Mouse (Mus musculus): ENCODE measurements around the gene Yae1d1.
"Not testable (repeated sequence)": the region's sequence is repeated elsewhere in the genome, so short reads cannot be mapped to it uniquely, and the experiment has no call there.

Yae1d1 gene

DNA sequence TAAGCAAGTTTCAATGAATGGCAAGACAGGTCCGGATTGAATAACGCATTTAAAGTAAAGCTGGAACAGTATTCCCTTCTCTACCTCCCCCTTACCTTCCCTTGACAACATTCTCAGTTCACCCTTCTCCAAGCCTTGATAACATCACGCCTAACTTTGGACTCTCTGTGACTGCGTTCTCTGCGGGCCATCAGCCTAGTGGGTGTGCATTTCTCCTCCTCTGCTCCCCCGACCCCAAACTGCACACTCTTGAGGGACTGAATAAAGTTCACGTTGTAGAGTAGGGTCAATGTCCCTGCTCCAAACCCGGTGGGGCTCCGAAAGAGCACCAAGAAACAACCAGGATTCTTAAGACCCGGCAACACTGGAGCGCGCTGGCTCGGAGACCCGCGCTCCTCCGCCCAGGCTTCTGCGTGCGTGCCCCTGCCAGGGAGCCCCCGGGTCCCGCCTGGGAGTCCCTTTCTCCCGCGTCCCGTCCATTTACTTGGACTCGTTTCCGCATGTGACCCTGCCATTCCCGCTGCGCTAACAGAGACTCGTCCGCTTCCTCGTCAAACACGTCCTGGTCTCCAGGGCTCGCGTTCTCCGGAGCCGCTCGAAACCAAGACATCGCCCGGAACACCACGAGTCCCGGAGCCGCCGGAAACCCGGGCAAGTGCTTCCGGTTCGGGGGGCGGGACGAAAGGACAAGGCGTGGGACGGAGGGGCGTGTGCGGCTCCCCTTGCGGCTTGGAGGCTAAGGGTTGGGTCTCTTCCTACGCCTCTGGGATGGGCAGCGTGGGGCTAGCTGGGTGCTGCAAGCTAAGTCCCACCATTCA, at the start of gene Yae1d1:
Gene Yae1d1, minus strand, starts transcription at position 653 of the 818 bp plus-strand sequence.
- peak; percentile 83 to 87 for DNase-seq

DNA sequence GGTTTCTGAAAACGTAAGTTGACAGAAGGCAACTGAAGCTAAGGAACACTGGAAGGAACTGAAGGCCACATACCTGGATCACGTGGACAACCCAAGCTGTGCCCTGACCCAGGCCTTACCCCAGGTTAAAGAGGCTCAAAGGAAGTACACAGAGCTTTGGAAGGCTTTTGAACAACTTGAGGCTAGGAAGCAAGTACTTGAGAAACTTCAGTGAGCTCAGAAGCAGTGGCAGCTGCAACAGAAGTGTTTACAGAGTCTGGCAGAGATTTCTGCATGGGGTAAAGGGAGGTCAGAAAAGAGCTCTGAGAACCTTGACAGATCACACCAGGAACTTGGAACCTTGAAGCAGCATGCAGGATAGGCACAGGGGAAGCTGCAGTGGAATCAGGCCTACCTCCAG, 45.7 kb upstream of the Yae1d1 start:
- no peak for DNase-seq

DNA sequence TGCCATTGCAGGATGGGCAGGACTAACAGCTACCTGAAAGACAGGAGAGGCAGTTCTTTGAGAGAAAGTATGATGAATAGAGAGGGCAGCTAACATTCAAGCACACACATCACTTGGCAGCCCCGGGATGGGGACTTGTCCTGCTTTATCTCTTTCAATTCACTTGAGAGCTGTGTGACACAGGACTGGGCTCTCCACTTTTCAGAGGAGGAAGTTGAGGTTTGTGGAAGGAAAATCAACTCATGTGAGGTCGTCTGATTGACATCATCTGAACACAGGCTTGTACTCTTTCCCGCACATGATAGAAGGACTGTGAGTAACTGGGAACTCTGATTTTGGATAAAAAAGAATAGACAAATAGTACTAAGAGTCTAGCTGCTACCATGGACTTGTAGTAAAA, 23.5 kb upstream of the Yae1d1 start:
- DNase-seq, result no peak

DNA sequence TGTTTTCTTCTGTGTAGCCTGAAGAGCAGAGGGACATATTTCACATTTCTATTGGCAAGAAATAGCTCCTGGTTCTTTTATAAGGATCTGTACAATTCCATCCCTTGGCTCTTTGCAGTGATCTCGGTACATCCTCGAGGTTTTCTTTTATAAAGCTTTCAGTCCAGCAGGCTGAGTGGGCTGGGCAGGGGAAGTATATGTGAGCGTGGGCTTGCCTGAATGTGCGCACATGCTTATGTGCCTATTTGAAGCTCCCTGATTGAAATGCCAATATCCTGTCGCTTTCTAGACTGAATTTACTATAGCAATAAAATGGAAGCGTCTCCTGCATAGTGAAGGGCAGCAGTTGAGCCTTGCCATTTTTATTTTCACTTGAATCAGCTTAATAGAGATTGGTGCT, 20.1 kb upstream of the Yae1d1 start:
- no peak for DNase-seq

DNA sequence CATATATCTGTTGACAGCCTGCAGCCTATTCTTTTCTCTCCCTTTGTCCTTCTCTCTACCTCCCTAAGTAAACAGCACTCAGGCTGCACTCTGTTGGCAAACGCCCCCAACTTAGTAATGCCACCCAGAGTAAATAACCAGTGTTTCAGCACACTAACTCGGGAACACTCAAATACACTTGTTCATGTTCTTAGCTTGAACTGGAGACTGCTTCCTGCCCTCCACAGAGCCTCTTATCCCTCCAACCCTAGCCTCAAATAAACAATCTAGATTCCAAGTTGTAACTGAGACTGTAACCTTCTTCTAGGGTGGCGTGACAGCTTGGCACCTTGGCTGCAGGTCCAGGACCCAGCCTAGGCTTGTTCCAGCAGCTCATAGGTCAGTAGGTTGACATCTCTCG, 17.9 kb upstream of the Yae1d1 start:
- DNase-seq, result no peak

DNA sequence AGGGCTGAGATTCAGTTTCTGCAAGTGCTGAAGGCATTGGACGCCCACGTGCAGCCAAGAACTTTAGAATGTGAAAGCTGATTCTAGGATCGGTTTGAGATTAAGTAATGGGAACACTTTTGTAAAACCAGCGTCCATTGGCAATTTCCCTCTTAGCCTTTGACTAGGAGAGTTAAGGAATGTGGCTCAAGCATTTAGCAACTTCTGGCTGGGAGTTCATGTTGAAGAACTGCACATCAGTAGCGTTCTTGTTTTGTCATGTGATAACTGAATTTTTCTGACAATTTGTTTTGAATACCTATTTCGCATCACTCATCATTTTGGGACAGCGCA, 332 bp upstream of the Yae1d1 start:
- no peak for DNase-seq

DNA sequence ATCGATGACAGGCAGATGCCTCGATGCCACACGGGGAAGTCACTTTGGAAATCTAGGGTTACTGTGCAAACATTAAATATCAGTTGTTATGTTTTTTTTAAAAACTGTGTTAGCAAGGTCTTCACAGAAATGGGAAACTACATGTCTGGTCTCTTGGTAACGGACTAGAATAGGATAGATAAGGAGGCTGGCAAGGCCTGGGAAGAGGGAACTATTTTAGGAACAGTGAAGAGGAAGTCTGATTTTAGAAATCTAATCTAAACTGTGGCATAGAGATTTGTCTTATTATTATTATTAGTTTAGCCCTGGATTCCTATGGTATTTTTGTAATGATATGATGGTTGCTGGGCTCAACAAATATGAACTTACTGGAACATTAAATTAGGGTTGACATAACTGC, 1.1 kb downstream of the Yae1d1 start:
- DNase-seq, result no peak

DNA sequence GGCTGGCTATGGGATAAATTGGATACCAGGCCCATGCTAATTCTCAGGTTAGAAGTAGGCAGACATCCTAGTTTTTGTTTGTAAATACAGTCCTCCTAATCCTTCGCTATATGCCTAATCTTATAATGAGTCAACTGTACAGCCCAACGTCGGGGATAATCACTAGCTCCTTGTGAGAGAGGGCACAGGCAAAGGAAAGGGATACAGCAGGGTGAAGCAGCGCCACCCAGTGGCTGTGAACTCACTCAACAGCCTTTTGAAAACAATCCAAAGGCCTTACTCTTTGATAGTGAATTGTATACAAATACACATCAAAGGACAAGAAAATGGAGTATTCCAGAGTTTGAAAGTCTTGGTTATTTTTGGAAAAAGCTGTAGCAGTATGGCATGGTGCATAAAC, 10.0 kb downstream of the Yae1d1 start:
- peak; percentile 8 to 36 for DNase-seq

DNA sequence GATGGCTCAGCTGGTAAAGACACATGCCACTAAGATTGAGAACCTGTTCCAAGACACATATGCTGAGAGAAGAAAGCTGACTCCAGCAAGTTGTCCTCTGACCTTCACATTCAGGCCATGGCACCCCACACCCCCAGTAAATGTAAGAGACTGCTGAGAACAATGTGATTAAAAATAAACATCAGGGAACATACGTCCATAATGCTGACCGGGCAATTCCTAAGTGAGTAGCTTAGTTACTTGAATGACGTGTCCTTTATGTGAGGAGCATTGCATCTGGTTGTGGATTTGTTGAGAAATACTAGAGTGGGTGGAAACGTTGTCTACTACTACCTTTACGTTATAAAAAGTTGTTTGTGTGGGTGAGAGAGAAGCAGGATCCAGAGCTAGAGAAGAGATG, 10.5 kb downstream of the Yae1d1 start:
- DNase-seq, result no peak

DNA sequence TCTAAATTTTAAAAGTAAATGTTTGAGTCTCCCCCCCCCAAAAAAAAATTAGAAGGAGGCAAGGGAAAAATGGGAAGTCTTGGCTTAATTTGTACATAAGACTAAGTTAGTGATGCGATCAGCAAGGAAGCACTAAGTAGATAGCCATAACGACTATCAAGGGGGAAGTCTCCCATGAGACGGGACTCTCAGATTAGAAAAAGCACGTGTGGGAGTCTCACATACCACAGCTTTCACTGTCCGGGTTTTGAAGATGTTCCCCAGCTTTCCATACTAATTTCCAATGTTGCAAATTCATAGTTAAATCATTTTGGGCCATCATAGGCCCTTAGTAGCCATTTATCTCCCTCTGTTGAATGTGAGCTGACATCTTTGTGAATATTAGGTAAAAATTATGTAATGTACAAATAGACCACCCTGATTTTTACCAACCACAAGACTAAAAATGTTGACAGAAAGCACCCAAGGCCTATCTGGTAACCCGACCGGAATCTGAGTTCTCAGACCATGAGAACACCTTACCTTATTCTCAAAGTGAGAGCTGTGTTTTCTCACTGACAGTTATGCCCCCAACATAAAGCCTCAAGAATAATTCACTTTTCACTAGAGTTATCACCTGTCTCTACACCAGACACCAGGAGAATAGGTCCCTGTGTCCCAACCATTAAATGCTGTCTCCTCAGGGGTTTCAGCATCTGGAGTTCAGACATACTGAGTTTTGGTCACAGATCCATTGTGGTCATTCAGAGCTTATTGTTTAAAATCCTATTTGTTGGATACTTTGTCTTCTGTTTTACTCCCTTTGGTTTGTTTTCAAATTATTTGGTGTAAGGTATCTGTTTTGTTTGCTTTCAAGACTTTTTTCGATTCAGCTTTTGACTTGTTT, 16.1 kb downstream of the Yae1d1 start:
- no peak for DNase-seq

DNA sequence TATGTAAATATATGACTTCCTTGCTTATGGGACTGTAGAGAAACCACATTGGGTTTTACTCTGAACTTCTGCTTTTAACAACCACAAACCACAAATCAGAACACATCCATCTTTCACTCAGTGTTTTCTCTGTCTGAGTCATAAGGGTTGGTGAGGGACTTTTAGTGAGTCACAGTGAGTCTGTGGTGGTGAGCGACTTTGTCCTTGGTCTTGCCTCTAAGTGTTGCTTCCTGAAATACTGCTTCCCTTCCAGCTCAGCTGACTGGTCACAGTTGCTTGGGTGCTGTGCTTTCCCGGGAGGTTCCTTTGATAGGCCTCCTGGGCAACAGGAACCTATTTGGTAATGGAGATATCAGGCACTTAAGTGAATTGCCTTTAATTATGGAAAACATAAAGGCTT, 17.3 kb downstream of the Yae1d1 start:
- DNase-seq, result peak in 1 of 2 experiments; percentile 9

DNA sequence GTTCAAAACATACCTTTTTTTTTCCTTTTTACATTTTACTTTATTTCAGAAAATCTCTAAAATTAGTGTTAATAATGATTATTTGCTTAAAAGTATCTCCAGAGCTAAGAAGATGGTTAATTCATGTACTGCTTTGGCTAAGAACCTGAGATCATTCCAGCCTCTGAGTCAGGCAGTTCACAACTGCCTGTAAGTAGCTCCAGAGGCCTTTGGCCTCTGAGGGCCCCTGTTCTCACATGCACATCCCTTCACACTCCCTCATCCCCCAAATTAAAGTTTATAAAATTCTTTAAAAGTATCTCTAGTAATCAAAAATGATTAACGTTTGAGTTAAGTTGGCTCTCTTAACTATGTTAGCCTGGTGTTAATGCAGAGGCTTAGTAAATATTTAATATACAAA, 17.7 kb downstream of the Yae1d1 start:
- DNase-seq, result no peak

DNA sequence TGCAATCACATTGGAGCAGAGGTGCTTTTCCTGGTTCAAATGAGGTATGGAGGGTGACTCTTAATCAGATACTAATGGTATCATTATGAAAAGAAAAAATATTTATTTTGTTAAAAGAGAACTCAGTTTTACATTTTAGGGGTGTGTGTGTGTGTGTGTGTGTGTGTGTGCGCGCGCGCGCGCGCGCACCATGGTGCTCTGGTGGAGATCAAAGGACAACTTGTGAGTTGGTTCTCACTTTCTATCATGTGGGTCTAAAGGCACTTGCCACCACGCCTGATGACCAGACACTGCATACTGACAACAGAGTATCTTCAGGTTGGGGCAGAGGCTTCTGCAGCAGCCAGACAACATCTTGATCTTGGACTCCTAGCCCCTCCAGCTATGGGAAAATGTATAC, 18.4 kb downstream of the Yae1d1 start:
- DNase-seq, result no peak

DNA sequence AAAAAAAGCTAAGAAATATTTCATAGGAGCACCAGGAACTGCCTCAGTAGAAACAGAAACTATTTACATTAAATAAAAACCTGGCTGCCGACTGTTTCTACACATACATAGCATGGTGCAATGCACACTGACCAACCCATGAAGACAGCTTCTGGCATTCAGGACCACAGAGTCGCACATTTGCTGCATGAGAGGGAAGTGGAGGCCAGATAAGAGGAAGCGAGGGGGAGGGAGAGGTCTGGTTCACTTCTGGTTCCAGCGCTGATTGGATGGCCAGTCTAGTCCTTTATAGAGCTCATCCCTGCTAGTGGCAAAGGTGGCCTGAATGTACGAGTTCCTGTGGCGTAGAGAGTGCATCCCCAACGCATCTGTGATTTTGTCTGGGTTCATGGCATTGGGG, 32.5 kb downstream of the Yae1d1 start:
- no peak for DNase-seq

DNA sequence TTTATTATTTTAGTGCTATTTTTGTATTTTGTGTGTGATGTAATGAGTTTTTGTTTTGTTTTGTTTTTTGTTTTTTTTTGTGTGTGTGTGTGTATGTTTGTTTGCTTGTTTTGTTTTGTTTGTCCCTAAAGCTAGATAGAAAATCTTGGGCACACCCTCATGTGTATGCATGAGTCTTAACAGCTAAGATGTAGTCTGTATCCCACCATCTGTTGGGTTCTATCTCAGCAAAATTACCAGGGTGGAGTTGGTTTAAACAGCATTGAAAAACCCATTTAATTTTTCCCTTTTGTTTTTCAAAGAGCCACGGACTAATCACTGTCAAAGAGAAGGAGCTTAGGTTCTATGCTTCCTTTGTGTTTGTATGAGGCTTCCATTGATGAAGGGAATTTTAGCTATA, 38.9 kb downstream of the Yae1d1 start:
- no peak for DNase-seq

DNA sequence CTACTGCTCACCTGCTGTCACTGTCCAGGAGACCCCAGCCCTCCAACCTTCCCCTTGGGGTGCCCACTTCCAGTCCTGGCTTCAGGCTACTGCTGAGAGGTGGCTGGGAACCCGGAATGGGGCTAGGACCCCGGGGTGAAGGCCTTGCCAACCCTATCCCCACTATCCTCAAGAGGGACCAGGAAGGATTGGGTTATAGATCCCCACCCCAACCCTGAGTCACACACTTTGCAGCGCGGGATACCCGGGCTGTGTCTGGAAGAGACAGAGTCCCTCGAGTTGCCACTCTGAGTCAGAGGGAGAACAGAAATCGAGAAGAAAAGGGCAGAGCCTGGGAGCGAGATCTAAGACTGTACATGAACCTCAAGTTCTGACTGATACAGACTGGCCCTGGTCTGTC, 42.6 kb downstream of the Yae1d1 start:
- not testable (repeated sequence) for DNase-seq

DNA sequence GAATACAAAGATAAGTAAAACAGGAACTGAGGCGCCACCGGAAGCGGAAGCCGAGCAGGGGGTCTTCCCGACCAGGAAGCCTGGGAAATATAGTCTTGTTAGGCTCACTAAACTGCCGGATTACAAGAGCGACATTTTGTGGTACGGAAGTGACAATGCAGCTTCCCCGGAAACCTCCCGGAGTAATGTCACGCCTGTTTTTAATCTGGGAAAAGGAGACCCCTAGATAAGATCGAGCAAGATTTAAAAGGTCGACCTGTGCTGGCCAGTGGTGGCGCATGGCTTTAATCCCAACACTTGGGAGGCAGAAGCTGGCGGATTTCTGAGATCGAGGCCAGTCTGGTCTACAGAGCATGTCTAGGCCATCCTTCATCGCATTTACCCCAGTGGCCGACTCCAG, 43.6 kb downstream of the Yae1d1 start:
- DNase-seq, result no peak

DNA sequence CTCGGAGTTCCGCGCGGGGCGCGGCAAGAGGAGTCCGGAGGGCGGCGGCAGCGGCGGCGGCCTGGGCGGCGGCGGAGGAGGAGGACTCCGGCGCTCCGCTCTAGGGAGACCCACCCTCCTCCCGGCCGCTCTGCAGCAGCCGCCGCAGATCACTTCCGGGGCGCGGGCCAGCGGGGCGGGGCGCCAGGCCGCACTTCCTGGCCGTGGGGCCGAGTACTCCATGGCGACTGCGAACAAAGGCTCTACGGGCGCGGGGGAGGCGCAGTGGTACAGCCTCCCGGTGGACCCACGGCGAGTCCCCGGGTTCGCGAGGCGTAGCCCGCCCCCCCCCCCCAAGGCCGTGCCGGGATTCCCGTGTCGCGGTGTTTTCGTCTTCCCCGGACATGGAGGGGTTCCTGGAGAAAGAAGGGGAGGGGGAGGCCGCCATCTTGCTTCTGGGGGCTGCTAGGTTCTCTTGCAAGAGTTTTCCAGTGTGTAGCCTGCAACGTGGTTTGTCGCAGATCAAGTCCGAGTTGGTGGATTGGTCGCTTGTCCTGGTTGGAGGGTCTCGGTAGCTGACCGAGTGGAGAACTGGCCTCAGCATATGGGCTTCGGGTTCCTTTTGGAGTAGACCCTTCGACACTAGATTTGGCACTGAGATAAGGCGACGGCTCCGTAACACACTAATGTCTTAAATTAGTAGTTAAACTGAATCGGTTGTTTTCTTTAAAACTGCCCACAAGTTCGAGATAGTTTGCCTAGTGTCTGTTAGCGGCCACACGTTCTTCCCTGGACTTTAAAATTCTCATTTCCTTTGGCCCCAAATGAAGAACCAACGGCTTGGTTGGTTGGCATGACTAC, 48.9 kb downstream of the Yae1d1 start, which contains the start of gene Rala:
Gene Rala, minus strand, starts transcription at position 162 of the 840 bp plus-strand sequence.
- DNase-seq, result peak; percentile 92 to 93

DNA sequence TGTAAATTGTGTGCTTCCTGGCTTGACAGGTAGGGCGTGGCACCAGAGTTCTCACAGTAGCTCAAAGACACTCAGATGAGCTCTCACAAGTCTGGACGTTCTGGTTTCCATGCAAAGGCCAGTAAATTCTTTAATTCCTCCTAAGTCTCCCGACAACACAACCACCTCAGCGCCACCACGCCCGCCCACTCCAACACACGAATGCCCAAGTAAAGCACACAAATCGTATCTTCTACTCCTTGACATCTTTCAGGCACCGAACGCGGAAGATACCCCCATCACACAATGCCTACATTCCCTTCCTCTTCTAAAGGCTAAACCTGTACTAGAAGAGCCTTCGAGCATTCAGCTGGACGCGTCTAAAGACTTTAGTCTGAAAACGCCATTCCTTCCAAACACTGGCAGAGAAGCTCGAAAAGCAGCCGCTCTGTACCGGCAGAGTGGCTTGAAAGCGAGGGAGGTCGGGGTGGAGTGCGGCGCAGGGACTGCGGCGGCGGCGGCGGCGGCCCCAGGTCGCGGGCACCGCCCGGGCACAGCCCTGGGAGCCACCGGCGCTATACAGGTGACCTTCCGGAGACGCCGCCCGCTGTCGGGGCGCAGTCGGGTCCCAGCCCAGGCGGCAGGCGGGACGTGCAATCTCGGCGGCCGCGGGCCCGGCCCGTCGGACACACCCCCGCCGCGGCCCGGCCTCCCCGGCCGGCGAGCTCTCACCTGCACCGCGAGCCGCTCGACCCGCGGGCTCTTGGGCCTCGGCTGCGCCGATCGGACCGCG, 49.7 kb downstream of the Yae1d1 start:
- DNase-seq, result peak; percentile 6 to 15

DNA sequence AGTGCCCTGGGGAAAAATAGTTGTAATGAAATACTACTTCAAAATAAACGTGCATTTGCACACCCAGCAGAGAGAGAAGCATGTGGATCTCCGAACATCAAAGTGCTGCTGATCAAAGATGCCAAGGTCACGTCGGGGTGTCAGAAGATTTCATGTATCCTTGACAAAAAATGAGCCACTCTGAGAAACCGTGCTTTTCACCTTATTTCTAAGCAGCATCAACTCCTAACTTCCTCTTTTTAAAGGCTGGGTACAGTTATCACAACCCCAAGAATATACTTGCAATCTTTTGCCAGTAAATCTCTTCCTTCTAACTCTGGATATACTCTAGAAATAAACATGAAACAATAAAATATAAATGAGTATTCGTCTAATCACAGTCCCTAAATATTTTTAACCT, 50.8 kb downstream of the Yae1d1 start:
- no peak for DNase-seq

Measured in kidney, adult 8-10 months (tissue).